Comparison of ENCODE assay signal across 1 mouse cellular context in genomic region chr11:22969486-22969885, GRCm38 (mm10).
TF ChIP-seq lines count a peak whose summit lies in the region.

No protein-coding gene starts in this region.

TF ChIP-seq in CH12.LX, 34 proteins besides CTCF, POLR2A, EP300 and RAD21:
- TF ChIP-seq SMC3 (IDR thresholded peaks at IDR 0.05; ENCODE audit: low read depth, low read length) = peak; percentile 77
- TF ChIP-seq USF1 (IDR thresholded peaks at IDR 0.05; ENCODE audit: low read depth, low read length) = no peak
- TF ChIP-seq E2F4 (IDR thresholded peaks at IDR 0.05; ENCODE audit: insufficient replicate concordance, low read depth, low read length) = no peak
- no peak for TF ChIP-seq UBTF (IDR thresholded peaks at IDR 0.05; ENCODE audit: low read depth, low read length)
- no peak for TF ChIP-seq NRF1 (IDR thresholded peaks at IDR 0.05; ENCODE audit: low read depth, low read length)
- TF ChIP-seq ZC3H11A (IDR thresholded peaks at IDR 0.05; ENCODE audit: low read depth, low read length) = peak; percentile 64
- TF ChIP-seq TBP (conservative IDR thresholded peaks at IDR 0.05; ENCODE audit: low read depth, low read length) = no peak
- no peak for TF ChIP-seq USF2 (conservative IDR thresholded peaks at IDR 0.05; ENCODE audit: low read depth, low read length)
TF ChIP-seq in CH12.LX: peak in this region for 2.
